Mouse (Mus musculus): ENCODE measurements around the gene Plxnb3. TPM values are rescaled to one million over a fixed set of nuclear protein-coding genes. Genes with fewer than 3 reads are reported as not detected.

Gene Plxnb3
- polyA plus RNA-seq, 1 experiment = 0.79 TPM

DNA sequence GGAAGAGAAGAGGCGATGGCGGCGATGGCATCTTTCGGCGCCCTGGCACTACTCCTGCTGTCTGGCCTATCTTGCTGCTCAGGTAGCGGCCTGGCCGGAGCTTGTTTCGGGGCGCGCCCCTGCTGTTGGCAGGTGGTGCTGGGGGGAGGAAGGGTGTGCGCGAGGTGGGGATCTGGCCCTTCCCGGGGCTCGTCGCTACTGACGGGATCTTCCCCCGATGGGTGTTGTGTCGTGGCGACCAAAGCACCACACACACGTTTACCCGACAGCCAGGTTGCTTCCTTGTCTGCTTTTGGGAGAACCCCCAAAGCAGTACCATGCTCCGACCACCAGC is 30.3 kb downstream of the Plxnb3 start:
- no peak for DNase-seq (ENCODE audit: low read depth)
- TF ChIP-seq CTCF (IDR thresholded peaks at IDR 0.05; ENCODE audit: borderline replicate concordance, extremely low read depth, insufficient read depth, insufficient read length) (no peak), POLR2A (IDR thresholded peaks at IDR 0.05; ENCODE audit: borderline replicate concordance, extremely low read depth, insufficient read depth, insufficient read length, poor library complexity, severe bottlenecking) (no peak)

GRCm38 (mm10) chrX:73788501-73788900 is 31.6 kb downstream of the Plxnb3 start:
- TF ChIP-seq POLR2A (IDR thresholded peaks at IDR 0.05; ENCODE audit: borderline replicate concordance, extremely low read depth, insufficient read depth, insufficient read length, poor library complexity, severe bottlenecking) (no peak), CTCF (IDR thresholded peaks at IDR 0.05; ENCODE audit: borderline replicate concordance, extremely low read depth, insufficient read depth, insufficient read length) (no peak)
- DNase-seq (ENCODE audit: low read depth) = no peak

- DNase-seq (ENCODE audit: low read depth) = no peak
- no peak for TF ChIP-seq POLR2A (IDR thresholded peaks at IDR 0.05; ENCODE audit: borderline replicate concordance, extremely low read depth, insufficient read depth, insufficient read length, poor library complexity, severe bottlenecking)
- no peak for TF ChIP-seq CTCF (IDR thresholded peaks at IDR 0.05; ENCODE audit: borderline replicate concordance, extremely low read depth, insufficient read depth, insufficient read length)
Measured at GRCm38 (mm10) chrX:73793039-73793438, 36.1 kb downstream of the Plxnb3 start.

DNA sequence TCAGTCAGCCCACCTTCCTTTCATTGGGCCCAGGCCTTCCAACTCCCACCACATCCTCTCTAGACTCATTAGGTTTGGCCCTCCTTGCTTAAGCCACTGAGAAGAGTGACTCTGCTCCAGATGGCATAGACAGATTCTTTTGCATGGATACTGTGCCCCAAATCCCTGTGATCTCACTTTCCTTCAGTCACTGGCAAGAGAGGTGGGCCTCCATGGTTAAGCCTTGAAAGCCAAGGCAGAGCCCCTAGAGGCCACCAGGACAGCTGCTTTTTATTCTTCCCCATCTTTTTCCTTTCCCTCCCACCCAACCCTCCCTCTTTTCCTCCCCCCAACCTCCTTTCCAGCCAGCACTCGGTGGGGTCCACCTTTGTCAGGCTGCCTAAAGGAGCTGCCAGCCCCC is 36.6 kb downstream of the Plxnb3 start:
- TF ChIP-seq CTCF (IDR thresholded peaks at IDR 0.05; ENCODE audit: borderline replicate concordance, extremely low read depth, insufficient read depth, insufficient read length) = no peak

GRCm38 (mm10) chrX:73797511-73797910 is 40.6 kb downstream of the Plxnb3 start:
- no peak for TF ChIP-seq CTCF (IDR thresholded peaks at IDR 0.05; ENCODE audit: borderline replicate concordance, extremely low read depth, insufficient read depth, insufficient read length)
- TF ChIP-seq POLR2A (IDR thresholded peaks at IDR 0.05; ENCODE audit: borderline replicate concordance, extremely low read depth, insufficient read depth, insufficient read length, poor library complexity, severe bottlenecking) = no peak

More for the DNA sequence above, 36.6 kb downstream of the Plxnb3 start:
- DNase-seq (ENCODE audit: low read depth) = no peak

GRCm38 (mm10) chrX:73798502-73798901 is 41.6 kb downstream of the Plxnb3 start:
- TF ChIP-seq CTCF (IDR thresholded peaks at IDR 0.05; ENCODE audit: borderline replicate concordance, extremely low read depth, insufficient read depth, insufficient read length) = peak; percentile 67; the same call in 1 of the 2 replicates
- TF ChIP-seq POLR2A (IDR thresholded peaks at IDR 0.05; ENCODE audit: borderline replicate concordance, extremely low read depth, insufficient read depth, insufficient read length, poor library complexity, severe bottlenecking) = no peak
- DNase-seq (ENCODE audit: low read depth) = peak; percentile 62

More at GRCm38 (mm10) chrX:73797511-73797910, 40.6 kb downstream of the Plxnb3 start:
- DNase-seq (ENCODE audit: low read depth) = no peak

- peak; percentile 69 for DNase-seq (ENCODE audit: low read depth)
- no peak for TF ChIP-seq CTCF (IDR thresholded peaks at IDR 0.05; ENCODE audit: borderline replicate concordance, extremely low read depth, insufficient read depth, insufficient read length)
Measured at GRCm38 (mm10) chrX:73805814-73806213, 48.9 kb downstream of the Plxnb3 start.

DNA sequence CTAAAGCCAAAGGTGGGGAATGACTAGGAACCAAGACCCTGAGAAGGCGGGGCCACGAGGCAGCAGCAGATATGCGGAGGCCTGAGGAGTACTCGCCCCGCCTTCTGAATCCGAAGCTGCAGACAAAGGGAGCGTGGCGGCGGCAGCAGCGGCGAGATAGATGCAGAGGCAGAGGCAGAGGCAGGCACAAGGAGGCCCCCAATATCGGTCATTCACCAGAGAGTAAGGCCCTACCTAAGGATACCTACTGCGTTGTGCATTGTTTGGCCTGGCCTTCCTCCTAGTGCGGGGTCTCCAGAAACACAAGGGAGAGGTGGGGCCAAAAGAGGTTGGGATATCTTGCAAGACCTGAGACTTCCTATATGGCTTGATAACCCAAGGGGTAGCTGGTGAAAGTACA is 58.2 kb downstream of the Plxnb3 start:
- peak; percentile 77 for DNase-seq (ENCODE audit: low read depth)
- TF ChIP-seq POLR2A (IDR thresholded peaks at IDR 0.05; ENCODE audit: borderline replicate concordance, extremely low read depth, insufficient read depth, insufficient read length, poor library complexity, severe bottlenecking) = no peak

GRCm38 (mm10) chrX:73816596-73817314 is 59.9 kb downstream of the Plxnb3 start:
- TF ChIP-seq POLR2A (IDR thresholded peaks at IDR 0.05; ENCODE audit: borderline replicate concordance, extremely low read depth, insufficient read depth, insufficient read length, poor library complexity, severe bottlenecking) = no peak
- no peak for TF ChIP-seq CTCF (IDR thresholded peaks at IDR 0.05; ENCODE audit: borderline replicate concordance, extremely low read depth, insufficient read depth, insufficient read length)
- DNase-seq (ENCODE audit: low read depth) = no peak

Other genes with a start within 250 kb of the Plxnb3 start
- 1.1 and 1.5 TPM in 2 replicates for gene Dusp9, start 117.7 kb upstream of the Plxnb3 start, polyA plus RNA-seq (2012; rRNA removed)
- gene Pnck, start 97.0 kb upstream of the Plxnb3 start, polyA plus RNA-seq (2012; rRNA removed) = 139 and 181 TPM in 2 replicates
- gene Slc6a8, start 83.9 kb upstream of the Plxnb3 start, polyA plus RNA-seq (2012; rRNA removed) = 62.2 and 71.4 TPM in 2 replicates
- gene Bcap31, start 40.9 kb upstream of the Plxnb3 start, polyA plus RNA-seq (2012; rRNA removed) = 44.3 and 48.6 TPM in 2 replicates
- 16.0 and 19.3 TPM in 2 replicates for gene Abcd1, start 40.5 kb upstream of the Plxnb3 start, polyA plus RNA-seq (2012; rRNA removed)
- gene Srpk3, start 17.3 kb downstream of the Plxnb3 start, polyA plus RNA-seq (2012; rRNA removed) = 0.85 and 1.2 TPM in 2 replicates
- 382 and 510 TPM in 2 replicates for gene Idh3g, start 29.8 kb downstream of the Plxnb3 start, polyA plus RNA-seq (2012; rRNA removed)
- gene Ssr4, start 29.9 kb downstream of the Plxnb3 start, polyA plus RNA-seq (2012; rRNA removed) = 130 and 205 TPM in 2 replicates
- gene Pdzd4, start 67.9 kb downstream of the Plxnb3 start, polyA plus RNA-seq (2012; rRNA removed) = 88.2 and 125 TPM in 2 replicates
- not detected in 2 replicates for gene Avpr2, start 135.0 kb downstream of the Plxnb3 start, polyA plus RNA-seq (2012; rRNA removed)
- 141 and 249 TPM in 2 replicates for gene L1cam, start 139.0 kb downstream of the Plxnb3 start, polyA plus RNA-seq (2012; rRNA removed)
- 6.6 and 8.5 TPM in 2 replicates for gene Arhgap4, start 164.8 kb downstream of the Plxnb3 start, polyA plus RNA-seq (2012; rRNA removed)
- gene Naa10, start 164.9 kb downstream of the Plxnb3 start, polyA plus RNA-seq (2012; rRNA removed) = 87.7 and 97.8 TPM in 2 replicates
- gene Renbp, start 173.8 kb downstream of the Plxnb3 start, polyA plus RNA-seq (2012; rRNA removed) = 8.0 and 8.7 TPM in 2 replicates
- gene Hcfc1, start 209.3 kb downstream of the Plxnb3 start, polyA plus RNA-seq (2012; rRNA removed) = 50.3 and 83.2 TPM in 2 replicates

All from brain, embryonic 14.5 days (tissue).